Mouse (Mus musculus): ENCODE results near the gene Hsd17b6.

- TF ChIP-seq POLR2A (IDR thresholded peaks at IDR 0.05; ENCODE audit: low read depth, low read length) (no peak), UBTF (IDR thresholded peaks at IDR 0.05; ENCODE audit: low read depth, low read length) (no peak), EP300 (IDR thresholded peaks at IDR 0.05; ENCODE audit: low read length) (no peak), CTCF (conservative IDR thresholded peaks at IDR 0.05 in 1 of 2, IDR thresholded peaks at IDR 0.05 in 1 of 2; ENCODE audit: low read depth in 2 of 2, low read length in 2 of 2) (no peak), E2F4 (IDR thresholded peaks at IDR 0.05; ENCODE audit: insufficient replicate concordance, low read depth, low read length) (no peak), RAD21 (IDR thresholded peaks at IDR 0.05; ENCODE audit: low read depth, low read length) (no peak), MAZ (IDR thresholded peaks at IDR 0.05; ENCODE audit: low read depth, low read length) (no peak), JUND (conservative IDR thresholded peaks at IDR 0.05; ENCODE audit: low read depth, low read length) (no peak), TBP (conservative IDR thresholded peaks at IDR 0.05; ENCODE audit: low read depth, low read length) (no peak), POLR2AphosphoS2 (IDR thresholded peaks at IDR 0.05; ENCODE audit: low read depth, low read length) (no peak), ZKSCAN1 (IDR thresholded peaks at IDR 0.05; ENCODE audit: borderline replicate concordance, low read depth, low read length) (no peak), USF1 (IDR thresholded peaks at IDR 0.05; ENCODE audit: low read depth, low read length) (no peak)
Measured at GRCm38 (mm10) chr10:128042466-128042865, 35.1 kb upstream of the Hsd17b6 start.

Data from CH12.LX (cell line).